In genomic region chr12:101891066-101891465, GRCm38 (mm10) we compare ENCODE assay signal across 18 mouse cellular contexts.
"Had no signal": no experiment of that assay in that cellular context is flagged by ENCODE, and none has a peak within 500 bp of the region (broad histone marks: within the 10 kb centered on the region; RNA-seq: fewer than 3 reads in every experiment).

No protein-coding gene starts in this region.

- H3K27ac ChIP-seq: kidney, embryonic 15.5 days; liver, embryonic 13.5 days; midbrain, embryonic 13.5 days; neural tube, embryonic 12.5 days; neural tube, embryonic 15.5 days had no signal

- H3K4me3 ChIP-seq: kidney, embryonic 15.5 days; liver, embryonic 13.5 days; midbrain, embryonic 13.5 days; neural tube, embryonic 12.5 days; neural tube, embryonic 15.5 days had no signal

- H3K4me1 ChIP-seq: kidney, embryonic 15.5 days; liver, embryonic 13.5 days; midbrain, embryonic 13.5 days; neural tube, embryonic 12.5 days; neural tube, embryonic 15.5 days had no signal

- ATAC-seq: midbrain, embryonic 13.5 days had no signal

- H3K27me3 ChIP-seq: kidney, embryonic 15.5 days; liver, embryonic 13.5 days; midbrain, embryonic 13.5 days; neural tube, embryonic 12.5 days; neural tube, embryonic 15.5 days had no signal

- H3K9me3 ChIP-seq: kidney, embryonic 15.5 days; liver, embryonic 13.5 days; midbrain, embryonic 13.5 days; neural tube, embryonic 12.5 days; neural tube, embryonic 15.5 days had no signal

- H3K4me2 ChIP-seq: kidney, embryonic 15.5 days; liver, embryonic 13.5 days; midbrain, embryonic 13.5 days; neural tube, embryonic 12.5 days; neural tube, embryonic 15.5 days had no signal

- H3K9ac ChIP-seq: kidney, embryonic 15.5 days; liver, embryonic 13.5 days; midbrain, embryonic 13.5 days; neural tube, embryonic 12.5 days; neural tube, embryonic 15.5 days had no signal

- DNase-seq: kidney, adult 11 months; kidney, adult 8-10 months; kidney, postnatal 10 days; kidney, postnatal 36 days; layer of hippocampus, adult 9-11 months; liver, embryonic 13.5 days; lung, adult 2 months; lung, postnatal 14 days; lung, postnatal 4 days; right cerebral cortex, adult 18-20 months; right cerebral cortex, postnatal 14 days; spleen, adult 18-20 months; thymus, adult 18-20 months; thymus, postnatal 36 days had no signal
